Mouse (Mus musculus) thymus, adult 2 months (tissue): Measurements from ENCODE around the gene Eid2.

Experiments used
- CTCF ChIP-seq: fragments of 200-500 bp; IDR thresholded peaks from 2 replicates; pipeline ENCODE4 v1.5.1; 2012; ENCODE audit warnings: mild to moderate bottlenecking, control low read depth, low read length, moderate library complexity, borderline replicate concordance; ENCODE audit not compliant: control insufficient read depth, poor library complexity, insufficient read depth; ENCODE audit errors: extremely low read depth
- POLR2A ChIP-seq: fragments of 200-500 bp; IDR thresholded peaks from 2 replicates; pipeline ENCODE4 v1.6.1; 2012; ENCODE audit warnings: mild to moderate bottlenecking, low read length, control low read depth, moderate library complexity; ENCODE audit not compliant: control insufficient read depth, poor library complexity, insufficient read depth; ENCODE audit errors: extremely low read depth

GRCm38 (mm10) chr7:28262861-28263260, 4.8 kb upstream of the Eid2 start:
- no peak for TF ChIP-seq POLR2A
- TF ChIP-seq CTCF, result no peak
